Mouse (Mus musculus) stomach, postnatal 0 days (tissue): ENCODE data around the gene Pigh. TPM values are rescaled to one million over a fixed set of nuclear protein-coding genes. Genes with fewer than 3 reads are reported as not detected.

Source experiments
- ATAC-seq: fragments of 200-750 bp; cut with Nextera tagmentation; 2 replicates; pipeline ENCODE4 v1.8.0; 2017; ENCODE audit not compliant: low FRiP score, low TSS enrichment
- DNase-seq: peaks from one replicate; pipeline ENCODE4 v3.0.0-alpha.2; 2016; ENCODE audit warnings: low spot score
- H3K27ac ChIP-seq: fragments of 300-500 bp; sonication (generic); replicated peaks from 2 replicates; pipeline ENCODE4 v1.5.1; 2014; ENCODE audit warnings: mild to moderate bottlenecking, control low read depth
- H3K27me3 ChIP-seq: fragments of 300-500 bp; sonication (generic); 2 replicates; pipeline ENCODE4 v1.6.1; 2014; ENCODE audit warnings: low read length; ENCODE audit not compliant: control insufficient read depth, insufficient read depth
- H3K36me3 ChIP-seq: fragments of 300-500 bp; sonication (generic); 2 replicates; pipeline ENCODE4 v1.6.1; 2014; ENCODE audit warnings: low read length, mixed read lengths; ENCODE audit not compliant: control insufficient read depth, insufficient read depth
- H3K4me1 ChIP-seq: fragments of 300-500 bp; sonication (generic); replicated peaks from 2 replicates; pipeline ENCODE4 v1.6.1; 2014; ENCODE audit warnings: antibody characterized with exemption; ENCODE audit not compliant: control insufficient read depth, insufficient read depth
- H3K4me2 ChIP-seq: fragments of 300-500 bp; sonication (generic); replicated peaks from 2 replicates; pipeline ENCODE4 v1.6.1; 2014; ENCODE audit warnings: low read depth, mild to moderate bottlenecking, control low read depth, moderate library complexity
- H3K4me3 ChIP-seq: fragments of 300-500 bp; sonication (generic); 2 replicates; pipeline ENCODE4 v1.5.1; 2014; ENCODE audit warnings: low read depth, low read length, control low read depth
- H3K9ac ChIP-seq: fragments of 300-500 bp; sonication (generic); 2 replicates; pipeline ENCODE4 v1.6.1; 2014; ENCODE audit warnings: mild to moderate bottlenecking, low read length, control low read depth, mixed read lengths
- H3K9me3 ChIP-seq: fragments of 300-500 bp; sonication (generic); 2 replicates; pipeline ENCODE4 v1.6.1; 2016; ENCODE audit warnings: low read length; ENCODE audit not compliant: control insufficient read depth
- CTCF ChIP-seq: IDR thresholded peaks from 2 replicates; pipeline ENCODE4 v1.5.1; 2016; ENCODE audit warnings: antibody characterized with exemption, low read depth, mild to moderate bottlenecking, moderate library complexity
- EP300 ChIP-seq: optimal IDR thresholded peaks from 2 replicates; pipeline ENCODE3; 2016; ENCODE audit warnings: antibody characterized with exemption
- WGBS: fragments of 180-500 bp; shearing (Covaris S2); extraction: QIAGEN DNeasy Blood & Tissue Kit; methylation state at CpG from one replicate; pipeline ENCODE4 v1.1.7; 2014; 5-methylcytosine and 5-hydroxymethylcytosine counted together
- polyA plus RNA-seq: library from polyadenylated mRNA; unstranded; fragments of >200 nt; fragmentation: Nextera tagmentation; extraction: Ambion mirVana; gene quantifications from 2 replicates; pipeline ENCODE4 v1.2.1, GENCODE M21; 2015

Pigh gene
- polyA plus RNA-seq, 1 experiment from 2014 or later = 18.8 TPM

DNA sequence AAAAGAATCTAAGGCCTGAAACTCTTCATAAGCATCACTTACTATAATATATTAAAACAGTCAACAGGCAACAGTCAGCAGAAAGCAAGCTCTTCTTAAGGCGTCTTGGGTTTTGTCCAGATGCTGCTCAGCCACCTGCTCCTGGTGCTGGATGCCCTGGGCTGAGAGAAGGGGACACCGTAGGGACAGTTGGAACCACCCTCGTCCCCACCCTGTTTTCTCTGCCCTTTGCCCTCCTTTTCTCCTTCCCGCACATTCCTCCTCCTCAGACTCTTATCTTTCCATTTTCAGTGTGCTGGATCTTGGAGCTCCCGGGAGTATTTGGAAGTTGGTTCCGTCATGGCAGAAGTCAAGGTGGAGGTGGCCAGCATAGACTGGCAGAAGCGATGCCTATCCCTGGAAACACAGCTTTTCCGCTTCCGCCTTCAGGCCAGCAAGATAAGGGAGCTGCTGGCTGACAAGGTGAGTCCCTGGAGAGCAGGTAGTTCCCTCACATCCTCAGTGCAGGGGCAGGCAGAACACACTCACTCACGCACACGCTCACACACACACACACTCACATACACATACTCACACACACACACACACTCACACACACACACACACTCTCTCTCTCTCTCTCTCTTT, 49.1 kb downstream of the Pigh start:
- peak; percentile 58 for DNase-seq
- Histone ChIP-seq H3K4me1 (no peaks in the 10 kb centered on the region), H3K4me3 (no peak overlapping the region), H3K27ac (peak overlapping the region; percentile 75), H3K9ac (no peak overlapping the region), H3K4me2 (no peak overlapping the region; the same call in 1 of the 2 replicates), H3K27me3 (no peaks in the 10 kb centered on the region), H3K9me3 (no peaks in the 10 kb centered on the region), H3K36me3 (no peaks in the 10 kb centered on the region)
- peak; percentile 43 for ATAC-seq
- WGBS = 77% methylated on average over 11 of the region's 11 CpGs
- TF ChIP-seq EP300 = no peak
- no peak for TF ChIP-seq CTCF

DNA sequence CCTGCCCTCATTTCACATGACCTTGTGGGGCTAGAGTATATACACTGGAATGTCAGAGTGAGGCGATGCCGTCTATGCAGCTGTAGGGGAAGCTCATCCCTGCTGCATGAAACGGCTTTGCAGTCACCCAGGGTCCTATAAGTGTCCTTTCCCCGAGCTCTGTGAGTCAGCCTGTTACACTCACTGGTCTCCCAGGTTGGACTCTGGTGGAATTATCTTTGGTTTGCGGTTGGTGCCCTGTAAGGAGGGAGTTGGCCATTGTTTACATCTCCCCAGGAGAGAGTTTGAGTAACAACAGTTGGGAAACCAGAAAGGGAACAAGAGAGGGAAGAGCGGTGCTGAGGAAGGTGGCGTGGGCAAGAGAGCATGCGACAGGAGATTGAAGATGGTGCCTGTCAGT, 49.7 kb downstream of the Pigh start:
- H3K27ac ChIP-seq = peak overlapping the region; percentile 75
- H3K9ac ChIP-seq = no peak overlapping the region
- ATAC-seq (peak; percentile 62), DNase-seq (peak; percentile 58)
- no peaks in the 10 kb centered on the region for H3K27me3 ChIP-seq
- H3K36me3 ChIP-seq = no peaks in the 10 kb centered on the region
- no peak overlapping the region; the same call in 1 of the 2 replicates for H3K4me2 ChIP-seq
- H3K4me1 ChIP-seq = no peaks in the 10 kb centered on the region
- WGBS = 45% methylated on average over 8 of the region's 8 CpGs
- no peak overlapping the region for H3K4me3 ChIP-seq
- TF ChIP-seq CTCF = no peak
- no peak for TF ChIP-seq EP300
- H3K9me3 ChIP-seq = no peaks in the 10 kb centered on the region

GRCm38 (mm10) chr12:79035349-79035748, 54.1 kb downstream of the Pigh start:
- Histone ChIP-seq H3K9ac (no peak overlapping the region), H3K27ac (no peak overlapping the region), H3K9me3 (no peaks in the 10 kb centered on the region), H3K4me3 (no peak overlapping the region), H3K27me3 (no peaks in the 10 kb centered on the region), H3K36me3 (no peaks in the 10 kb centered on the region), H3K4me1 (no peaks in the 10 kb centered on the region), H3K4me2 (no peak overlapping the region)
- no peak for ATAC-seq
- WGBS = 44% methylated on average over 3 of the region's 3 CpGs
- TF ChIP-seq EP300 (no peak), CTCF (no peak)
- DNase-seq = no peak

GRCm38 (mm10) chr12:79034331-79034730, 55.1 kb downstream of the Pigh start:
- H3K27ac ChIP-seq = no peak overlapping the region
- no peak overlapping the region for H3K9ac ChIP-seq
- H3K9me3 ChIP-seq = no peaks in the 10 kb centered on the region
- no peaks in the 10 kb centered on the region for H3K36me3 ChIP-seq
- DNase-seq (no peak), ATAC-seq (no peak)
- H3K4me1 ChIP-seq = no peaks in the 10 kb centered on the region
- no peak overlapping the region for H3K4me2 ChIP-seq
- no peak for TF ChIP-seq EP300
- no peak for TF ChIP-seq CTCF
- 96% methylated on average over 2 of the region's 2 CpGs for WGBS
- no peak overlapping the region for H3K4me3 ChIP-seq
- no peaks in the 10 kb centered on the region for H3K27me3 ChIP-seq

Other genes starting within 250 kb of the Pigh start
- gene Atp6v1d, start 228.0 kb downstream of the Pigh start, polyA plus RNA-seq = 72.1 and 76.5 TPM in 2 replicates
- 132 and 145 TPM in 2 replicates for gene Eif2s1, start 227.8 kb downstream of the Pigh start, polyA plus RNA-seq
- 42.6 and 50.2 TPM in 2 replicates for gene Plek2, start 182.7 kb downstream of the Pigh start, polyA plus RNA-seq
- 4.7 and 4.9 TPM in 2 replicates for gene Tmem229b, start 82.0 kb downstream of the Pigh start, polyA plus RNA-seq
- 6.1 and 6.9 TPM in 2 replicates for gene Plekhh1, start 60.5 kb downstream of the Pigh start, polyA plus RNA-seq
- gene Arg2, start 41.1 kb upstream of the Pigh start, polyA plus RNA-seq = 2.0 and 2.2 TPM in 2 replicates
- 110 and 111 TPM in 2 replicates for gene Vti1b, start 83.0 kb upstream of the Pigh start, polyA plus RNA-seq
- 16.3 and 17.1 TPM in 2 replicates for gene Rdh11, start 102.6 kb upstream of the Pigh start, polyA plus RNA-seq
- 78.8 and 88.1 TPM in 2 replicates for gene Rdh12, start 119.3 kb upstream of the Pigh start, polyA plus RNA-seq
- gene Zfyve26, start 206.7 kb upstream of the Pigh start, polyA plus RNA-seq = 3.7 and 4.6 TPM in 2 replicates
- 1.9 and 2.0 TPM in 2 replicates for gene Rad51b, start 207.6 kb upstream of the Pigh start, polyA plus RNA-seq